ENCODE assay signal across 8 mouse cellular contexts in the genomic region with DNA sequence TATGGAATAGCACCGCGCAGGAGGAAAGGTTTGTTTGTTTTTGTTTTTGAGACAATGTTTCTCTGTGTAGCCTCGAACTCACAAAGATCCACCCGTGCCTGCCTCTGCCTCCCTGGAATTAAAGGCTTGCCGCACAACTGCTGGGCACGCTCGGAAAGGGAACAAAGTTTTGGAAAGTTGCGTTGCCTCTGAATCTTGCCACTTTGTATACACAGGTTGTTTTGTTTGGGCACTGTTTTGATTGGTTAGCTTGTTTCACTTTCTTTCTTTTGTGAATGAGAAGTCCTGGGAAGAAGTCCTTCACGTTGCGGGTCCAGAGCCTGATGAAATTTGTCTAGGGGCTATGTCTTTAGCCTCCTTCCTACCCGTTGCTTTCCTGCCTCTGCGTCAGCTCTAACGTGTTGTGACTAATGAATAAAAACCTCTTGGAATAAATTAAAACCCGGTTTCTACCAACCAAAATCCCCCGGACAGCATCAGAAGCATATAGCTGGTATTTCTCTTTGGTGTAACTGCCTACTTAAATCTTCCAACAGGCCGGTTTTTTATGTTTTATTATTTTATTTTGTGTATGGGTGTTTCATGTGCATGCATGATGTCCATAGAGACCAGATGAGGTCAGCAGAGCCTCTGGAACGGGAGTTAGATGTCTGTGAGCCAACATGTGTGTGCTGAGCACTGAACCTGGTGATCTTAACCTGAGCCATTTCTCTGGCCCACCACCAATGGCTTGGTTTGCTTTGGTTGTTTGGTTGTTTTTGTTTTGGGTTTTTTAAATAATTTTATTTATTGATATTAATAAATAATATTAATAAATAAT. TPM values are rescaled to one million over a fixed set of nuclear protein-coding genes. Genes with fewer than 3 reads are reported as not detected.
A peak's percentile ranks its signal among the peaks of the same experiment; 100 is the strongest.
DNase-seq lines count a peak whose midpoint lies in the region; TF ChIP-seq lines count a peak whose summit lies in the region.

No protein-coding gene starts in this region.

- no peak for TF ChIP-seq POLR2A in brain, embryonic 14.5 days (IDR thresholded peaks at IDR 0.05; ENCODE audit: borderline replicate concordance, extremely low read depth, insufficient read depth, insufficient read length, poor library complexity, severe bottlenecking)

- H3K27me3 ChIP-seq in hindbrain, embryonic 10.5 days (ENCODE audit: insufficient read depth, poor library complexity, severe bottlenecking): no peaks in the 10 kb centered on the region

- no peak for TF ChIP-seq CTCF in left cerebral cortex, adult 2 months (IDR thresholded peaks at IDR 0.05)
- no peak for TF ChIP-seq CTCF in brain, embryonic 14.5 days (IDR thresholded peaks at IDR 0.05; ENCODE audit: borderline replicate concordance, extremely low read depth, insufficient read depth, insufficient read length)

- intact Hi-C loops in left cerebral cortex, adult 2 months (cut with DNase I): no loop called here
- intact Hi-C loops in left cerebral cortex, postnatal 4 days (cut with DNase I): no loop called here

- H3K36me3 ChIP-seq in hindbrain, embryonic 10.5 days: peaks cover 34% of the 10 kb centered on the region

- peak overlapping the region; percentile 65 for H3K4me3 ChIP-seq in left cerebral cortex, adult 2 months
- H3K4me3 ChIP-seq in hindbrain, embryonic 10.5 days: peak overlapping the region; percentile 82

- WGBS in hindbrain, embryonic 10.5 days: 2% methylated on average over 17 of the region's 17 CpGs

- peak overlapping the region; percentile 45 for H3K27ac ChIP-seq in left cerebral cortex, adult 2 months
- peak overlapping the region; percentile 96 for H3K27ac ChIP-seq in hindbrain, embryonic 10.5 days

- no peak for DNase-seq in left cerebral cortex, adult 2 months (ENCODE audit: extremely low spot score in 1 of 2, low spot score in 2 of 2)
- no peak for DNase-seq in left cerebral cortex, adult 8-10 months (ENCODE audit: low spot score in 2 of 2)
- peak; percentile 52 for DNase-seq in brain, embryonic 14.5 days (ENCODE audit: low read depth)
- peak; percentile 18 for DNase-seq in hindbrain, embryonic 10.5 days (ENCODE audit: low spot score)
- peak; percentile 28 for DNase-seq in lung, postnatal 25 days (ENCODE audit: low spot score)
- DNase-seq in right cerebral cortex, postnatal 14 days: no peak
- DNase-seq in left cerebral cortex, postnatal 4 days: no peak
- DNase-seq in gastrocnemius, postnatal 10 days: no peak

- peaks cover 31% of the 10 kb centered on the region for H3K4me1 ChIP-seq in hindbrain, embryonic 10.5 days (replicated peaks)

- no peaks in the 10 kb centered on the region for H3K9me3 ChIP-seq in hindbrain, embryonic 10.5 days

RNA-seq across cellular contexts. Expression of a gene that starts 0.5 kb away (rescaled TPM):
- 1 to 10 TPM; 4.6 to 6.8 TPM for total RNA-seq in left cerebral cortex, adult 2 months (2021)
- total RNA-seq in left cerebral cortex, adult 8-10 months (2022): 1 to 10 TPM; 5.9 to 7.3 (median 6.1) TPM
- polyA plus RNA-seq in brain, embryonic 14.5 days (2012; rRNA removed): 17.3 and 20.1 TPM in 2 replicates
- polyA plus RNA-seq in hindbrain, embryonic 10.5 days (2016; fragmentation: Nextera tagmentation; extraction: Ambion mirVana): 53.8 and 54.6 TPM in 2 replicates
- total RNA-seq in left cerebral cortex, postnatal 4 days (2021): 1 to 10 TPM; 7.1 to 8.3 TPM
- 1 to 10 TPM; 7.7 to 8.4 TPM for total RNA-seq in gastrocnemius, postnatal 10 days (2021)

RNA-seq across cellular contexts. Expression of a gene that starts 0.6 kb away (rescaled TPM):
- 10 to 100 TPM; 14.1 to 17.6 TPM for total RNA-seq in left cerebral cortex, adult 2 months (2021)
- total RNA-seq in left cerebral cortex, adult 8-10 months (2022): 10 to 100 TPM; 14.1 to 22.2 (median 18.6) TPM
- 29.9 and 30.0 TPM in 2 replicates for polyA plus RNA-seq in brain, embryonic 14.5 days (2012; rRNA removed)
- 56.2 and 60.4 TPM in 2 replicates for polyA plus RNA-seq in hindbrain, embryonic 10.5 days (2016; fragmentation: Nextera tagmentation; extraction: Ambion mirVana)
- 10 to 100 TPM; 24.1 to 24.7 TPM for total RNA-seq in left cerebral cortex, postnatal 4 days (2021)
- total RNA-seq in gastrocnemius, postnatal 10 days (2021): 10 to 100 TPM; 11.0 to 15.2 TPM

RNA-seq across cellular contexts. Expression of a gene that starts 9.7 kb away (rescaled TPM):
- 10 to 100 TPM in 1 of 2 experiments, 1 to 10 TPM in 1; 9.1 to 11.1 TPM for total RNA-seq in left cerebral cortex, adult 2 months (2021)
- total RNA-seq in left cerebral cortex, adult 8-10 months (2022): 10 to 100 TPM in 3 of 4 experiments, 1 to 10 TPM in 1; 8.9 to 13.3 (median 11.1) TPM
- polyA plus RNA-seq in brain, embryonic 14.5 days (2012; rRNA removed): 14.4 and 15.4 TPM in 2 replicates
- polyA plus RNA-seq in hindbrain, embryonic 10.5 days (2016; fragmentation: Nextera tagmentation; extraction: Ambion mirVana): 21.5 and 21.7 TPM in 2 replicates
- 10 to 100 TPM; 10.2 to 11.3 TPM for total RNA-seq in left cerebral cortex, postnatal 4 days (2021)
- 1 to 10 TPM; 6.0 to 7.2 TPM for total RNA-seq in gastrocnemius, postnatal 10 days (2021)

Comparison
In these comparisons a context has a peak if more than half of its experiments do, and no peak if none do; other contexts are left out.
1. DNase-seq: peak in brain, embryonic 14.5 days (single experiment), hindbrain, embryonic 10.5 days (single experiment) and lung, postnatal 25 days (single experiment); none in left cerebral cortex, adult 2 months (0 of 2), left cerebral cortex, adult 8-10 months (0 of 2), right cerebral cortex, postnatal 14 days (single experiment), left cerebral cortex, postnatal 4 days (single experiment) and gastrocnemius, postnatal 10 days (single experiment).